Mouse (Mus musculus) lung, postnatal 0 days (tissue): ENCODE measurements around the gene Kif19a.

Experiments used
- CTCF ChIP-seq: IDR thresholded peaks from 2 replicates; pipeline ENCODE4 v1.5.1; 2016; ENCODE audit warnings: antibody characterized with exemption, mild to moderate bottlenecking
- EP300 ChIP-seq: IDR thresholded peaks from 2 replicates; pipeline ENCODE4 v1.6.1; 2016; ENCODE audit warnings: antibody characterized with exemption, mild to moderate bottlenecking, control low read depth

DNA sequence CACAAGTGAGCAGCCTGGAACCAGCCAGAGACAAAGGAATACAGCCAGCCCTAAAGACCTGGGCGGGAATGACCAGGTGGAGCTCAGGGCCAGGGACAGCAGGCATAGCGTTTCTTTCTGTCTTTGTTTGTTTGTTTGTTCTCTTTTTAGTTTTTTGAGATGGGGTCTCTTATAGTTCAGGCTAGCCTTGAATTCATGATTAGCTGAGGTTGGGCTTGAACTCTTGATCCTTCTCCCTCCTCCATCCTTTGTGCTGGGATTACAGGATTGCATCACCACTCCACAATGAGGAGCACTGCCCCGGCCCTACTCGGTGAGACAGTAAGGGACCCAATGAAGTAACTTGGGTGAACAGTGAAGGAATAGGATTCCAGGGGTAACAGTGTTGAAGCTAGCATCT, 29.5 kb downstream of the Kif19a start:
- no peak for TF ChIP-seq CTCF
- no peak for TF ChIP-seq EP300
